Mouse (Mus musculus): ENCODE results near the gene Emb.

- TF ChIP-seq CTCF (IDR thresholded peaks at IDR 0.05; ENCODE audit: low read depth) (no peak), EP300 (IDR thresholded peaks at IDR 0.05; ENCODE audit: low read depth) (no peak)
Measured at GRCm38 (mm10) chr13:117220501-117221321, 12.4 kb downstream of the Emb start, which contains the start of gene Gm17509.
